Mouse (Mus musculus) thymus, postnatal 10 days (tissue): ENCODE results near the gene Igsf9.

ENCODE experiments used
- DNase-seq, 2 experiments: peaks; one replicate each; pipeline ENCODE4 v3.0.0; 2021; ENCODE audit warnings: low spot score in 2 of 2

Gene Igsf9

DNA sequence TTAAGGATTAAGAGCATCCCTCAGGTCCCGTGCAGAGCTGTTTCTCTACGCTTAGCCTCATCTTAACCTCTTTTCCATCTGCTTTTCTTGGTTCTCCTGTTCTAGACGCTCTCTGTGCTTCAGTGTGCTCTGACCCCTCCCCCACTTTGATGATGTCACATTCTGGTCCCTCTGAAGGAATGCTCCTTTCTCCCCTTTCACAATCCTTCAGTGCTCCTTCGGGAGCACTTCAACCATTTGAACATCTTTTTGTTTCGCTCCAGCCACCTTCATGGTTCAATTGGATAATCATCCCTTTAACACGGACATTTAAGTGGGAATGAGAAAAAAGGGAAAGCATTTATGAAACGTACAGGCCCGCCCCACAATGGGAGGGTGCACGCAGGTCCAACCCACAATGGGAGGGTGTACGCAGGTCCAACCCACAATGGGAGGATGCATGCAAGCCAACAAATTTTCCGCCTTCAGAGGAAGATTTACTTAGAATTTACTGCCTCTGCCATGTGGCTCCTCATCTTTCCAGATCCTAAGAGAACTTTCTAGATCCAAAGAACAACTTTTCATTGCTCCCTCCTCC, 13.2 kb upstream of the Igsf9 start:
- no peak for DNase-seq

DNA sequence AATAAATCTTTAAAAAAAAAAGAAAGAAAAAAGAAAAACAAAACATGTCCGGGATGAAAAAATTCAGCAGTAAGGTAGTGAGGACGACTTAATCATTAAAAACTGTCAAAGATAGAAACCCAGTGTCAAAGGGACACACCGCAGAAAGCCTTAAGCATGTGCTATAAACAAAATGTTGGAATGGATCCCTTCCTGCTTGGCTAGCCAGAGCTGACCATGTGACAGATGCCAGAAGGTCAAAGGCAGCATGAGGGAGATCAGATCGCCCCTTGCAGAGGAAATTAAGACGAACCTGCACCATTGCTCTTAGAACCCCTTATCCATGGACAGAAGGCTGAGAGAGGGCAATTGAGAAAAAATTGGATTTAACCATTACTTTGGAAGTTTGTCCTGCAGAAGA, 12.2 kb upstream of the Igsf9 start:
- no peak for DNase-seq

DNA sequence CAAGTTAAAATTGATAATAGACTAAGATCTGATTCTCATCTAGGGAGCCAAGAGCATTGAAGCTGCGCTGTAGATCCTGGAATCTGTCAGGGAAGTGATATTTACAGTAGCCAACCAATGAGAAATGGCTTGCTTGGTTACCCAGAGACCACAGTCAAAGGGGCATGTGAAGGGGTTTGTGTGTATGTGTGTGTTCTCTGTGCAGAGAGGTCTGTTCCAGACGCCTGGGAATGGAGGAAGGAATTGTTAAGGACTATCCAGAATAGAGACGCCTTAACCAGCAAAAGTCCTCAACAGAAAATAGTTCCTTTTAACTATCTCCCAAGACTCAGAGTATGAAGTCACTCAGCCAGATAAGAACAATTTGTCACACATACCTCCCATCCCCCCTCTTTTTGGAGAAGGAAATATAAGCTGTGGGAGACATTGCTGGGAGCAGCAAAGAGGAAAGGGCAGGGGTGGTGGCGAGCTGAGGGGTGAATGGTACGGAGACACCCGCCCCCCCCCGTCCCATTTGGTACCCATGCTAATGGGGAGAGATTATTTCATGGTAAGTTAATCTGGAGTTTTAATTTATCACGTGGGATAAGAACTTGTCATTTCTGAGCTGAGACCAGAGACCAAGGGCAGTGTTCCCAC, 11.7 kb upstream of the Igsf9 start:
- DNase-seq, result no peak

DNA sequence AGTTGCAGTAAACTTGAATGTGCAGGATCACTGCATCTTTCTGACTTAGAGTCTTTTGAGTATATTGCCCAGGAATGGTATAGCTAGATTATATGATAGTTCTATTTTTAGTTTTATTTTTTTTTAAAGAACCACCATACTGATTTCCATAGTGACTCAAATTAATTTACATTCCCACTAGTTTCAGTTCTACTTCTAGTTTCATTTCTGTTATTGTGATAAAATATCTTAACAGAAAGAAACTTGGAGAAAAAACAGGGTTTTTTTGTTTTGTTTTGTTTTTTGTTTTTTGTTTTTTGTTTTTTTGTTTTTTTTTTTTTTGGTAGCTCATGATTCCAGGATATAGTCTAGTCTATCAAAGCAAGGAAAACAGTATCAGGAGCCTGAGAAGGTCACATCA, 8.7 kb upstream of the Igsf9 start:
- DNase-seq, result no peak

DNA sequence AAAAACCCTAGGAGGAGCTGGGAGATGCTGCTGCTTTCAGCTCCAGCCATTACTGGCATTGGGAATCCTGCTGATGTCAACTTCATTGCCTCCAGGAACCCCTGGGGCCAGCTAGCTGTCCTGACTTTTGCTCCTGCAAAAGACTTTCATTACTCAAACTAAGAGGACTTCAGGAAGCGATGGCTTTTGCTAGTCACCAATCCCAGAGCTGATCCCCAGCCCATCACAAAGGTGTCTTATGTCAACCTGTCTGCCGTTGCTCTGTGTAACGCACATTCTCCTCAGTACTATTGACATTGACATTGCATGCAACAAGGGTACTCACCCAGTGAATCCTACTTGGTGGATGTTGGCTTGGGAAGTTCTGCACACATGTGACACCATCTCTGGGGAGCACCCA, 7.4 kb upstream of the Igsf9 start:
- DNase-seq, result no peak

DNA sequence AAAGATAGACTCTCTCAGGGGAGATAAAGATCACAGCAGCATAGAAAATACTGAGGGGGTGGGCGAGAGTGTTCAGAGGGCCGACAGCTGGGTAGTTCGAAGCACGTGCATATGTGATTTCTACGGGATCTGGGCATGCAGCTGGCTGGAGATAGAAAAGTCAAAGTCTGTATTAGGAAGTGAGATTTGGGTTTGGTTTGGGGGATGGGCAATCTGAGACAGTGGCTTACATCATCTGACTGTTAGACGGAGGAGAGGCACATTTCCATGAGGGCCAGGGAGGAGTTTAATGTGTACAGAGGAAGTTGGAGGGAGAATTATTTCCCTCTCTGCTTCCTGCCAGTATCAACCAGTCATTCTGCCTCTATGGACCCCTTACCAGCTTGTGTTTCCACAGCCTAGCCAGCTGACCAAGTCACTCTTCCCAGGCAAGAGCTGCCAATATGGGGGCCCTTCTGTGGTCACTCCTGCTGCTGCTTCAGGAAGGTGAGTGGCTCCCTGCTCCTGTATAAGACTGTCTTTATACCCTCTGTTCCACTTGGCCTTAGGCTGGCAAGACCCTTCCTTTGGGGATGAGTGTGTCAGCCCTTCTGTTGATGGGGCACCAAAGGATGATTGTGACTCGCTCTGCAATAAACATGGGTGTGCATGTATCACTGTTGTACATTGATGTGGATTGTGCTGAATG, 6.4 kb upstream of the Igsf9 start, which contains the start of gene Slamf9:
Slamf9 (plus strand) TSS at position 305 of the 688 bp plus-strand sequence.
- DNase-seq, result no peak

DNA sequence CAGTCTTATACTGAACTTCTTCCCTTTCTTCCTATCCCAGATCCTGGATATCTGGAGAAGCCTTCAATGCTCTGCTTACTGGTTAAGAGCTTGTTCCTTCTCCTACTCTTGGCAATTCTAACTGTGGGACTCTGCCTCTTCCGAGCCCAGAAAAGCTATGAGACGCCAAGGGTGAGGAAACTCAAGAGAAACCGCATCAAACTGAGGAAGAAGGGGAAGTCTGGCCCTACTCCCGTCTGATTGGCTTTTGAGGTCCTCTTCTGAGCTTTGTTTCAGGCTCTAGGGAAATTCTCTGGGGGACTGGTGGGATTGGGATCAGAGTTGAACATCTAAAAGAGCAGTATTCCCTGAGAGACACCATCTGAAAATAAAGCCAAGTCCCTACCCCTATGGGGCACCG, 3.6 kb upstream of the Igsf9 start:
- DNase-seq, result no peak

DNA sequence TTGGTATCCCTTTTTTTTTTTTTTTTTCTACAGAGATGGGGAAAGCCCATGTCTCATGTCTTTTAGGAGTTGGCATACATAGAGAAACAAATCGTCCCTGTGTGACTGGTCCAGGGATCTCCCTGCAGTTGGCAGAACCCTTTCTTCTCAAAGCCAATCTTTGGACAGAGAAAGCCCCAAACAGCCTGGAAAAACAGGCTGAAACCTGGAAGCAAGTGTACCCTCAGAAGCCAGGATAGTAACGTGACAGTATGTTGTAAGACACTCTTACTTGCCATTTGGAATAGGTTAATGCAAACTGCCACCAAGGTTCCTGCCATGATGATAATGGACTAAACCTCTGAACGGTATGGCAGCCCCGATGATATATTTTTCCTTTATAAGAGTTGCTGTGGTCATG, 1.2 kb upstream of the Igsf9 start:
- no peak for DNase-seq

DNA sequence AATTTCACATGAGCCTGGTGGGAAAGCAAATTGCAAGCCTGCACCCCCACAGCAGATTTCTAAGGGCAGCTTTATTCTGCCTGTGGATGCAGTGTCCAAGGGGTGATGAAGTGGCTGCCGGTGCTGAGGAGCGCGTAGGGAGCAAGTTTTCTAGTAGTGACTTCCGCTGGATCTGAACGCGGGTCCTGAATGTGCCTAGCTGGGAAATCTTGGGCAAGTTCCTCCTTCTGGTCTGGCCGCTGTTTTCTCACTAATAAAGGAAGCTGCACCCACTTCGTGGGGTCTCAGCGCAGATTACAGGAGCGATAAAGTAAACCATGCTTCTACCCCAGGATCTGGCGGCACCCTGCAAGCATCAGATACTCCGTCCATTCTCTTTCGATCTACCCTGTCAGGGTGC, 477 bp upstream of the Igsf9 start:
- DNase-seq, result no peak

DNA sequence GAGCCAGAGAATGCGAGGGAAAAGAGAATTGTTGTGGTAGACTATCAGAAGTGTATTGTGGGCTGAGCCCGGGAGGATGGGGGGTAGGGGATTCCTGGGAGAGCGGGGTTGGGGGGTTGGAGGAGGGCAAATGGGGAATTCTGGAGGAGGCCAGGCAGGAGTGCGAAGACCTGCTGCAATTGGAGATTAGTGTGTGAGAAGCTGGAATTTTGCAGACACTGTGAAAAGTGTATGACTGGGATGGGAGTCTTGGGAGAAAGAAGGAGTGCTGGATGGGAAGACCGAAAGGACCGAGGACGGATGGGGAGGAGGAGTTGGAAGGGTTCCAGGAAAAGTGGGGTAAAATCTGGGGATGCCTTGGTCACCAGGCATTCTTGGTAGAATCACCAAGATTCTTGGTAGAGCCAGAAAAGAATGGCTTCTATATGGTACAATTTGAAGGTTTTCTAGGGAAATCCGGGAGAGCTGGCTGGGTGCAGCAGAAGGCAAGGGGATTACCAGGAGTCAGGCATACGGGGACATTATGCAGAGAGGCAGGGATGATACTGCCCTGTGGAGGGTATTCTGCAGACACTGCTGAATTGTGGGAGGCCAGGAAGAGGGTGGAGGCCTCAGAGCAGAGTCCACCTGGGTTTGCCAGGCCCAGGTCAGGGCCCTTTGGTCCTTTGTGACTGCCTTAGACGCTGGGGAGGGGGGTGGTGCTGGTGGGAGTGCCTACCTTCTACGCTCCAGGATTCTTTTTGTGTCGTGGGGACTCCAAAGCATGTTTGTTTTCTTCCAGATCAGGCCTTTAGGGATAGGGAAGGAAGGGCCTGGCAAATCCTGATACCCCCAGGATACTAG, 1.2 kb downstream of the Igsf9 start:
- DNase-seq, result no peak

DNA sequence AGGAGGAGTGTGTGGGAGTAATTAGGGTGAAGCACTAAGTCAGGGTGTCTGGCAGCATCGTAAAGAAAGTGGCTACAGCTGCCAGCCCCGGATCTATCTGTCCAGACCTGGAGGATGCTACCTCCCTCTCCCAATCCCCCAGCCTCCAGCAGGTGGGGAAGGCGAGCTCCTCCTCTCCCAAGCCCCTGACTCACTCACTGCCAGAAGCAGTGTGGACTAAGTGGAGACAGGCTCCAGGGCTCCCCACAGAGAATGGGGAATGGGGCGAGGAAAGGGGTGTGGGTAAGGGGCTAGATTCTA, 1.7 kb downstream of the Igsf9 start:
- no peak for DNase-seq

DNA sequence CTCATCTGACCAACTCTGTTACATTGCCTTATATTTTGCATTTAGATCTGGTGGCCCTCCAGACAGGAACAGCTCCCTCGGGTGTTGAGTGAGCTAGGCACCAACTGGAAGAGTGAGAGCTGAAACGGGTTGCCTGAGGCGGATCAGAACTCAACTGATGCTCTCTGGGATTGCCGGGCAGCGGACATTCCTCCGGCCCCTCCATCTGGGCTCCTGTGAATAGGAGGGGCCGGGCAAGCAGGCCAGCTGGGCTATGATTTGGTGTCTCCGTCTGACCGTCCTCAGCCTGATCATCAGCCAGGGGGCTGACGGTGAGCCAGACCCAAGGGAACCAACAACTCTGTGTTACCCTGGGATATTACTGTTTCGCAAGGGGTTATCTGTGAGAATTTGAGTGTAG, 2.6 kb downstream of the Igsf9 start:
- DNase-seq, result no peak

DNA sequence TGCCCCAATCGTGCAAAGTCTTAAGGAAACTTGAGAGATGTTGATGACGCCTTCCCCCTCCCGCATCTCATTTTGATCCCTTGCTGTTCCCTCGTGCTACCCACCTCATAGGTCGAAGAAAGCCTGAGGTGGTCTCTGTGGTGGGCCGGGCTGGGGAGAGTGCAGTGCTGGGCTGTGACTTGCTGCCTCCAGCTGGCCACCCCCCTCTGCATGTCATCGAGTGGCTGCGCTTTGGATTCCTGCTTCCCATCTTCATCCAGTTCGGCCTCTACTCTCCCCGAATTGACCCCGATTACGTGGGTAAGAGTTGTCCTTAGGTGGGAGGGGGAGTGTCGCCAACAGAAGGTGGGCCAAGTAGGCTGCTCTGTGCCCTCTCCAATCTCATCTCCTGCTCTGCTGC, 3.1 kb downstream of the Igsf9 start:
- DNase-seq, result no peak

DNA sequence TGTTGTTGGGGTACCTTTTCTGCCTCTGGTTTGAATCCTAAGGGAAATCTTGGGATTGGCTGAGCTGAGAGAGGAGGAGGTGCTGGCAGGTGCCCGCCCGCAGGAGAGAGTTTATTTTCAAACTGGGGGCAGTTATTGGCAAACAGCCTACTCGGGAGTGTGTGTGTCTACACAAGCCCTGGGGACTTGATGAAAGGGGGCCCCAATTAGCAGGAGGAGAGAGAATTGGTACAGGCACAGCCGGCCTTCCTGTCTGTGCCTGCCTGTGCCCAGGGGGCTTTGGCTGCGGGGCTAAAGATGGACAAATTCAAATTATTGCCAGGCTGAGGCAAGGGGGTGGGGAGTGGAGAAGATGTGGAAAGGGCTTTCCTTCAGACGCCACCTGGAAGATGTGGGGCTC, 4.2 kb downstream of the Igsf9 start:
- DNase-seq, result no peak

DNA sequence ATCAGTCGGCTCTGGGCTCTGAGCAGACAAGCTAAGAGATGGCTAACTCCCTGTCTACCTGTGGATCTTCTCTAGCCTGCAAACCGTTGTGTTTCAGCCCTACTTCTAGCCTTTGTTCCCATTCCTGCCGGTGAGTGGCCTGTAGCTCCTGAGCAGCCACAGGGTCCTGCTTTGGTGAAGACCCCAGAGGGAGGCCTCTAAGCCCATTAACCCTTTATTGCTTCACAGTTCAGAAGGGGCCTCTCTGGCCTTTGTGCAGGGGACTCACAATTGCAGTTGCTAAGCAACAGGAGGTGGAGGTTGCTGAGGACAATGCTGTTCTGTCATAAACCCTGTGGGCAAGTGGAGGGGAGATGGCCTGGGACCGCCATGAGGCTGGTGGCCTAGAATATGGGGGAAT, 4.6 kb downstream of the Igsf9 start:
- no peak for DNase-seq

DNA sequence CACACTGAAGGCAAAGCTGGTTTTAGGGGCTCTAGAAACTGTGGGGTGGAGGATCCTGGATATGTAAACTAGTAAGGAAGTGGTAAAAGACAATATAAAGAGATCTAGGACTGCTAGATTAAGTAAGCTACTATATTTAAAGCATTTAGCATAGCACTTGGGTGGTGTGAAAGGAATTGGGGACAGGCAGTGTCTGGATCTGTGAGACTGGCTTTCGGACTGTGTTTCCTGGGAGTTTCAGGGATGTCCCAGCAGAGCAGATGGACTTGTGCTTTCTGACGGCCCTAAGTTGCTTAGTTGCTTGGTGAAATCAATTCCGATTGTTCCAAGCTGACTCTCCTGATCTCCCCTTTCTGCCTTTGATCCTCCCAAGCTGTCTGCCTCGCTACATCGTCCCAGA, 5.1 kb downstream of the Igsf9 start:
- no peak for DNase-seq

DNA sequence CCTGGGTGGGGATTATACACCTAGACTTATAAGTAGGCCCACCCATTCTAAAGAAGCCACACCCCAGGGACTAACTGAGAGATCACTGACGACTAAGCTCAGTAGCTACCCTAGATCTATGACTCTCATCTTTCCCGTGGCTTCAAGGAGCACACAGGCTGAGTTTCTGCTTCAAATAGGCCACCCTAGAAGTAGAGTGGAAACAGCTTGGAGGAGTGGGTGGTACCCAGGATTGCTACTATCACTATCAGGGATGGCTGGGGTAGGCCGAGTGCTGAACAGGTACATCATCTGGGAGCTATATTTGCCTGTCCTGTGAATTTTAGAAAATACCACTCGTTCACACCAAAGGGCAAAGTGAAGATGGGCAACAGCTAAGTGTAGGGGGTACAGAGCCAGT, 6.3 kb downstream of the Igsf9 start:
- DNase-seq, result no peak

DNA sequence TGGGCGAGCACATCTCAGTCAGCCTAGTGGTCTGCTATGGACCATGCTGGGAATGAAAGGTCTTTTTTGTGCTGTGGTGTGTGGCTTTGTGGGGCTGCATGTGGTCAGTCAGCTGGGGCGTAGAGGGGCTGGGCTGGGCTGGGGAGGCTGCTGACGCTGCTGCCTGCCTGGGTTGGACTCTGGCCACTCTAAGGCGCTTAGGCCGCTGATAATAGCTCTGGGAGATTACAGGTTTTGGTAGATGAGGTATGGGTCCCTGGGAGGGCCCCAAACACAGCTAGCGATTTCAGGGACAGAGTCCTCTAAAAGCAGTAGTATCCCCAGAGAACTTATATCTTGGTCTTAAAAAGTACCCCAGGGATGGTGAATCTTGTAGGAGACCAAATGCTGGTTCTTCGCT, 7.2 kb downstream of the Igsf9 start:
- no peak for DNase-seq

DNA sequence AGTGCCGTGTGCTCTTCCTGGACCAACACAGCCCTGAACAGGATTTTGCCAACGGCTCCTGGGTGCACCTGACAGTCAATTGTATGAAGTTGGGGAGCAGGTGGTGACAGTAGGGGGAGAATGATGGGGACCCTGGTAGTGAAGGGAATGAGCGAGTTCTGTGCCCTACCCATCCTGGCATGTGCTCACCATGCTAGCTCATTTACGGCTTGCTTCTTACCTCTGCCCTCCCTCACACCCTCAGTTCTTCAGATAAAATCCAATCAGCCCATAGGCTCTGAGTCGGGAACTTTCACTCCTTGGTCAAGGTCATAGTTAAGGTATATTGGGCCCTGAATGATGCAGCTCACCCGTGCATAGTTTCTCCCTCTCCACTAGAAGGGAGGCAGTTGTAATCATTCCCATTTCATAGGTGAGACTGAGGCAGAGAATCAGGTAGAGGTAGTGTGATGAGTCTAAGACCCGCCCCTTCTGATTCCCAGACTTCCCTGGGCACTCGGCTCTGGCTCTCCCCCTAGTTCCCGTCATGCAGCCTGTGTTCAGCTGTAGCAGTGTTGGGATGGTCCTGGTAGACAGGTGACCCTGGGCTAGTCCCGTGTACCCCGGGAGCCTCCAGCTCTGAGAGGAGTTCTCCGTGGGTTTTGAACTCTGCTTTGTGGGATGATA, 8.1 kb downstream of the Igsf9 start:
- no peak for DNase-seq

DNA sequence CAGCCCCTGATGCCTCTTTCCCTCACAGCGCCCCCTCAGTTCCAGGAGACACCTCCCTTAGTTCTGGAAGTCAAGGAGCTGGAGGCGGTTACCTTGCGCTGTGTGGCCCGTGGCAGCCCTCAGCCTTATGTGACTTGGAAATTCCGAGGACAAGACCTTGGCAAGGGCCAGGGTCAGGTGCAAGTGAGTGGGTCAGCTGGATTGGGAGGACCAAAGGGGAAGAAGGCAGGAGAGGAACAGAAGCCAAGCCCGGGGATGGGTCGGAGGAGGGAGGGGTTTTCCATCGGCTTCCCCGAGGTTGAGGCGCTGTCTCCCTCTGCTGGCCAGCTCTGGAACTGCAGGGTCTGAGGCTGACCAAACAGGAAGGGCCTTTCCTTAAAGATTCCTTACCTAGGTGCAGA, 8.7 kb downstream of the Igsf9 start:
- DNase-seq, result peak; percentile 60 to 80

DNA sequence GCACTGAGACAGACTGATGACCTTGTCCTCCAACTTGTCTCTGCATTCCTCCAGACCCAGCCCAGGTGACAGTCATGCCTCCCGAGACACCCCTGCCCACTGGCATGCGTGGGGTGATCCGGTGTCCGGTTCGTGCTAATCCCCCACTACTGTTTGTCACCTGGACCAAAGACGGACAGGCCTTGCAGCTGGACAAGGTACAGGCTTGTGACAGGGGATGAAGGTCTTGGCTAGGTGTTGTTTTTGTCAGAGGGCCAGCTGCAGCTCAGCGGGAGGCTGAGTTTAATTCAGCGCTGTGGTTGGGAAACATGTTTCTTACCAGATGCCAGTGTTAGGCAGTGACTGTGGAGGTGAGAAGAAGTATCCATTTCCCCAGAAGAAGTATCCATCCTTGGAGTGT, 10.5 kb downstream of the Igsf9 start:
- no peak for DNase-seq

DNA sequence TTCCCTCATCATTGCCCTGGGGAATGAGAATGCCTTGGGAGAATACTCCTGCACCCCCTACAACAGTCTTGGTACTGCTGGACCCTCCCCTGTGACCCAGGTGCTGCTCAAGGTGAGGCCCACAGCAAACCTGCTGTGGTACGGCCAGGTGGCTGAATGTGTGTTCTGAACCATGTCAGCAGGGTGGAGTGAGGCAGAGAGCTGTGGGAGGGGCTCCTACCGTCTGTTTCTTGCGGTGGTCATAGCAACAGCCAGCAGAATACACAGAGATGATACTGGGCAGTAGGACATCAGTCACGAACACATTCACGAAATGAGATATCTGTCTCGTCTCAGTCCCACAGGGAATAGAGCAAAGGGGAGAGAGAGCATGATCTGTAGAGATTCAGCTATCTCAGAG, 11.9 kb downstream of the Igsf9 start:
- DNase-seq, result no peak
